Mouse (Mus musculus) kidney, adult 18-20 months (tissue): ENCODE measurements at regions not wholly inside any gene's neighbourhood (a gene's known extent, or its start where the extent isn't known, plus 50 kb on each side); places are given as distances from the start of the nearest gene placed in this dataset.

Experiments used
- DNase-seq: peaks from one replicate; pipeline ENCODE4 v3.0.0; 2021

- peak; percentile 5 for DNase-seq
These were observed 73.5 kb downstream of the Tmem114 start for GRCm38 (mm10) chr16:8351424-8351823.

GRCm38 (mm10) chr16:8349148-8349547, 75.8 kb downstream of the Tmem114 start:
- DNase-seq: no peak

- DNase-seq: no peak
These were observed 76.3 kb downstream of the Tmem114 start for GRCm38 (mm10) chr16:8348645-8349044.

DNA sequence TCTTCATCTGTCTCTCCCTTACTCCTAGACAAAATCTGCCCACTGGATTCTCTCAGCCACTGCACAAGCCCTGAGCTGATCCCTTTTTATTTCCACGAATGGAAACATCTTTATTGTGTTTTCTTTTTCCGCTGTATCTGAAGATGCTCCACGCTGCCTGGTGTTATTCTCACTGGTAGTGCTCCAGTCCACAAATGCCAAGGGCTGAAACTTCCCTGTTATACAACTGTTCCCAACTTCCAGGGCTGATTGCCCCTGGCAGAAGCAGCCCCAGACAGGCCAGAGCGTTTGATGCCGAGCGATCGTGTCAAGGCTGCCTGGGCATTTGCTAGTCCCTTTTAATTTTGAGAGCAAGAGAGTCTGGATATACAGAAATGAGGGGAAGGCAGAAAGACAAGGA, 79.7 kb downstream of the Tmem114 start:
- no peak for DNase-seq

DNA sequence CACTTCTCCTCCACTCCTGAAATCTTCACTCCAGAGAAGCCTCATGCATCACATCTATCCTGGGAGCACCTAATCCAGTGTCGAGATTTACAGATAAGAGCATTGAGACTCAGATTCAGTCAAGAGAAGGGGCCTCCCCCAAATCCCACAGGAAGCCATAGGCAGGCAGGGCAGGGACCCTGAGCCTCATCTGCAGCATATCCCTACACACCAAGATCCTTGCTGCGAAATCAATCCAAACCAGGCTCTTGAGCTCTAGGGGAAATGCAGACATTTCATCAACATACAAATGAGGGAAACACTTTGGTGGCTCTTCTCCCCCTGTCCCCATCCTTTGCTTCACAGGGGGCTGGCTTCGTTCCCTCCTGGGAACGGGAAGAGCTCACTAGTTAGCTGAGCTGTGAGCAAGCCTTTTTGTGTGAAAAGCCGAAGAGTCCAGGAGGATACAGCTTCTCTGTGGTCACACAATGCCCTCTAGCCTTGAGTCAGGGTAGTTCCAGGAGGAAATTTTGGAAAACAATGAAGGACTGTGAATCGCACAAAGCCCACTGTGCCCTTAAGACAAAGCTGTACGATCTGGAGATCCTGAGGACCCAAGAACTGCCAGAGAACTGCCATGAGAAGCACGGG, 91.7 kb downstream of the Tmem114 start:
- DNase-seq: no peak

- DNase-seq: no peak
These were observed 112.9 kb downstream of the Tmem114 start for GRCm38 (mm10) chr16:8311996-8312395.

GRCm38 (mm10) chr16:8306389-8306788, 118.5 kb downstream of the Tmem114 start:
- no peak for DNase-seq
